Mouse (Mus musculus) heart, embryonic 12.5 days (tissue): ENCODE measurements at regions not wholly inside any gene's neighbourhood (a gene's known extent, or its start where the extent isn't known, plus 50 kb on each side); places are given as distances from the start of the nearest gene placed in this dataset.

Source experiments
- ATAC-seq: fragments of 200-750 bp; cut with Nextera tagmentation; 2 replicates; pipeline ENCODE4 v1.8.0; 2017; ENCODE audit warnings: moderate TSS enrichment, moderate library complexity; ENCODE audit not compliant: insufficient number of reproducible peaks, low FRiP score
- H3K27ac ChIP-seq: fragments of 300-500 bp; sonication (generic); 2 replicates; pipeline ENCODE4 v1.5.1; 2016; ENCODE audit warnings: mild to moderate bottlenecking, moderate library complexity; ENCODE audit not compliant: poor library complexity, severe bottlenecking
- H3K27me3 ChIP-seq: fragments of 300-500 bp; sonication (generic); replicated peaks from 2 replicates; pipeline ENCODE4 v1.6.1; 2016; ENCODE audit warnings: mild to moderate bottlenecking, moderate library complexity
- H3K36me3 ChIP-seq: fragments of 300-500 bp; sonication (generic); 2 replicates; pipeline ENCODE4 v1.6.1; 2016; ENCODE audit warnings: mild to moderate bottlenecking, moderate library complexity
- H3K4me1 ChIP-seq: fragments of 300-500 bp; sonication (generic); replicated peaks from 2 replicates; pipeline ENCODE4 v1.6.1; 2016; ENCODE audit warnings: mild to moderate bottlenecking
- H3K4me2 ChIP-seq: fragments of 300-500 bp; sonication (generic); 2 replicates; pipeline ENCODE4 v1.6.1; 2016; ENCODE audit warnings: mild to moderate bottlenecking, moderate library complexity
- H3K4me3 ChIP-seq: fragments of 300-500 bp; sonication (generic); 2 replicates; pipeline ENCODE4 v1.5.1; 2016; ENCODE audit warnings: mild to moderate bottlenecking
- H3K9ac ChIP-seq: fragments of 300-500 bp; sonication (generic); 2 replicates; pipeline ENCODE4 v1.6.1; 2016; ENCODE audit warnings: mild to moderate bottlenecking, moderate library complexity
- H3K9me3 ChIP-seq: fragments of 300-500 bp; sonication (generic); replicated peaks from 2 replicates; pipeline ENCODE4 v1.6.1; 2016; ENCODE audit warnings: mild to moderate bottlenecking, moderate library complexity
- WGBS: fragments of 180-500 bp; shearing (Covaris S2); methylation state at CpG from one replicate; pipeline ENCODE4 v1.1.7; 2016; 5-methylcytosine and 5-hydroxymethylcytosine counted together

- H3K4me3 ChIP-seq = no peak overlapping the region
- no peaks in the 10 kb centered on the region for H3K9me3 ChIP-seq
- no peak overlapping the region for H3K27ac ChIP-seq
- no peaks in the 10 kb centered on the region for H3K4me1 ChIP-seq
- H3K4me2 ChIP-seq = no peak overlapping the region
- 73% methylated on average over 2 of the region's 2 CpGs for WGBS
- no peaks in the 10 kb centered on the region; the same call in 1 of the 2 replicates for H3K27me3 ChIP-seq
- ATAC-seq = no peak
- no peak overlapping the region for H3K9ac ChIP-seq
- no peaks in the 10 kb centered on the region for H3K36me3 ChIP-seq
Measured at GRCm38 (mm10) chr1:18974860-18975439, 127.9 kb upstream of the Tfap2d start.

- 53% methylated on average over 2 of the region's 2 CpGs for WGBS
- H3K9me3 ChIP-seq = no peaks in the 10 kb centered on the region
- no peaks in the 10 kb centered on the region for H3K4me1 ChIP-seq
- no peaks in the 10 kb centered on the region for H3K36me3 ChIP-seq
- H3K4me2 ChIP-seq = no peak overlapping the region
- no peaks in the 10 kb centered on the region for H3K27me3 ChIP-seq
- no peak overlapping the region for H3K9ac ChIP-seq
- ATAC-seq = no peak
- H3K27ac ChIP-seq = no peak overlapping the region
- H3K4me3 ChIP-seq = no peak overlapping the region
Measured at GRCm38 (mm10) chr1:18975500-18975899, 127.3 kb upstream of the Tfap2d start.

GRCm38 (mm10) chr1:18976705-18977309 is 126.0 kb upstream of the Tfap2d start:
- Histone ChIP-seq H3K4me3 (no peak overlapping the region), H3K4me1 (no peaks in the 10 kb centered on the region), H3K9ac (no peak overlapping the region), H3K27me3 (no peaks in the 10 kb centered on the region), H3K27ac (no peak overlapping the region), H3K36me3 (no peaks in the 10 kb centered on the region), H3K4me2 (no peak overlapping the region), H3K9me3 (no peaks in the 10 kb centered on the region)
- no peak for ATAC-seq
- WGBS = 35% methylated on average over 10 of the region's 10 CpGs

GRCm38 (mm10) chr1:18979141-18979540 is 123.7 kb upstream of the Tfap2d start:
- Histone ChIP-seq H3K9me3 (no peaks in the 10 kb centered on the region), H3K9ac (no peak overlapping the region), H3K36me3 (no peaks in the 10 kb centered on the region), H3K4me1 (no peaks in the 10 kb centered on the region), H3K27ac (no peak overlapping the region), H3K4me2 (no peak overlapping the region), H3K4me3 (no peak overlapping the region), H3K27me3 (no peaks in the 10 kb centered on the region)
- no peak for ATAC-seq
- WGBS = 75% methylated on average over 2 of the region's 2 CpGs

DNA sequence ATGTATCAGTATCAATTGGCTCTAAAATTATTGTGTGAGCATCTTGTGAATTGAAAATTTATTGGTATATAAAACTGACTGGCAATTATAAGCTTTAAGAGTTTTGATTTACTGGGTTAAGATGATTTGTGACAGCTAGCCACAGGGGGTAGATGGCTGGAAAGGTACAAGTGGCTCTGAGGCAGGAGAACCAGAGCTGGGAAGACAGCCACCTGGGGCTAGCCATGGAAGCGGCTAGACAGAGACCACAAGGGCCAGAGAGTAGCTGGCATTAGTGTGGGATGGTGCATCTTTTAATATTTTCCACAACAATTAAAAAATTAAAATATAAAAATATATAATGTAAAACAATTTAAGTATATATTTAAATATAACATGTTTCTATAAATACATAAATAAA is 86.0 kb upstream of the Tfap2d start:
- H3K4me3 ChIP-seq = no peak overlapping the region
- no peak for ATAC-seq
- H3K36me3 ChIP-seq = no peaks in the 10 kb centered on the region
- H3K4me2 ChIP-seq = no peak overlapping the region
- no peaks in the 10 kb centered on the region for H3K9me3 ChIP-seq
- no peak overlapping the region for H3K9ac ChIP-seq
- no peaks in the 10 kb centered on the region for H3K4me1 ChIP-seq
- H3K27me3 ChIP-seq = no peaks in the 10 kb centered on the region
- WGBS = 96% methylated on average over 1 of the region's 1 CpGs
- no peak overlapping the region for H3K27ac ChIP-seq
